Mouse (Mus musculus) kidney, embryonic 15.5 days (tissue): ENCODE data around the gene Mettl25. TPM values are rescaled to one million over a fixed set of nuclear protein-coding genes. Genes with fewer than 3 reads are reported as not detected.

ENCODE experiments used
- ATAC-seq: fragments of 200-750 bp; cut with Nextera tagmentation; replicated peaks from 2 replicates; pipeline ENCODE4 v1.8.0; 2017; ENCODE audit warnings: moderate TSS enrichment; ENCODE audit not compliant: low FRiP score
- H3K27ac ChIP-seq: fragments of 300-500 bp; sonication (generic); 2 replicates; pipeline ENCODE4 v1.5.1; 2015; ENCODE audit warnings: mild to moderate bottlenecking, inconsistent platforms
- H3K27me3 ChIP-seq: fragments of 300-500 bp; sonication (generic); 2 replicates; pipeline ENCODE4 v1.6.1; 2015; ENCODE audit warnings: inconsistent platforms
- H3K36me3 ChIP-seq: fragments of 300-500 bp; sonication (generic); 2 replicates; pipeline ENCODE4 v1.6.1; 2015; ENCODE audit warnings: inconsistent platforms
- H3K4me1 ChIP-seq: fragments of 300-500 bp; sonication (generic); 2 replicates; pipeline ENCODE4 v1.6.1; 2015; ENCODE audit warnings: inconsistent platforms
- H3K4me2 ChIP-seq: fragments of 300-500 bp; sonication (generic); 2 replicates; pipeline ENCODE4 v1.6.1; 2015; ENCODE audit warnings: moderate library complexity, mild to moderate bottlenecking, inconsistent platforms
- H3K4me3 ChIP-seq: fragments of 300-500 bp; sonication (generic); replicated peaks from 2 replicates; pipeline ENCODE4 v1.5.1; 2015; ENCODE audit warnings: mild to moderate bottlenecking, inconsistent platforms
- H3K9ac ChIP-seq: fragments of 300-500 bp; sonication (generic); 2 replicates; pipeline ENCODE4 v1.6.1; 2015; ENCODE audit warnings: mild to moderate bottlenecking, inconsistent platforms
- H3K9me3 ChIP-seq: fragments of 300-500 bp; sonication (generic); replicated peaks from 2 replicates; pipeline ENCODE4 v1.6.1; 2016; ENCODE audit warnings: inconsistent platforms
- WGBS: fragments of 180-500 bp; shearing (Covaris S2); methylation state at CpG from one replicate; pipeline ENCODE4 v1.1.7; 2015; ENCODE audit warnings: mixed read lengths; 5-methylcytosine and 5-hydroxymethylcytosine counted together
- polyA plus RNA-seq: library from polyadenylated mRNA; unstranded; fragments of >200 nt; fragmentation: Nextera tagmentation; extraction: Ambion mirVana; gene quantifications from 2 replicates; pipeline ENCODE4 v1.2.1, GENCODE M21; 2015

Mettl25 gene
- polyA plus RNA-seq, 1 experiment from 2014 or later: 13.1 TPM

GRCm38 (mm10) chr10:105738942-105739341, 102.2 kb downstream of the Mettl25 start:
- Histone ChIP-seq H3K9ac (no peak overlapping the region), H3K4me1 (0 out of 2 replicates have a peak, but pooled peaks cover 4% of the 10 kb centered on the region), H3K4me2 (no peak overlapping the region), H3K9me3 (no peaks in the 10 kb centered on the region), H3K36me3 (no peaks in the 10 kb centered on the region), H3K27ac (no peak overlapping the region), H3K27me3 (no peaks in the 10 kb centered on the region), H3K4me3 (no peak overlapping the region)
- no peak for ATAC-seq
- WGBS: 62% methylated on average over 5 of the region's 5 CpGs

GRCm38 (mm10) chr10:105727798-105728197, 113.4 kb downstream of the Mettl25 start:
- Histone ChIP-seq H3K4me1 (no peaks in the 10 kb centered on the region), H3K27me3 (no peaks in the 10 kb centered on the region), H3K4me2 (no peak overlapping the region), H3K9ac (no peak overlapping the region), H3K9me3 (no peaks in the 10 kb centered on the region), H3K27ac (no peak overlapping the region), H3K4me3 (no peak overlapping the region), H3K36me3 (no peaks in the 10 kb centered on the region)
- no peak for ATAC-seq
- 85% methylated on average over 2 of the region's 2 CpGs for WGBS

- Histone ChIP-seq H3K27me3 (no peaks in the 10 kb centered on the region), H3K4me1 (no peaks in the 10 kb centered on the region), H3K4me2 (no peak overlapping the region), H3K9me3 (no peaks in the 10 kb centered on the region), H3K27ac (no peak overlapping the region), H3K36me3 (no peaks in the 10 kb centered on the region), H3K4me3 (no peak overlapping the region), H3K9ac (no peak overlapping the region)
- 77% methylated on average over 6 of the region's 6 CpGs for WGBS
- ATAC-seq: no peak
Measured at GRCm38 (mm10) chr10:105727353-105727752, 113.8 kb downstream of the Mettl25 start.

- WGBS: 9% methylated on average over 6 of the region's 6 CpGs
- Histone ChIP-seq H3K9me3 (no peaks in the 10 kb centered on the region), H3K27me3 (no peaks in the 10 kb centered on the region; the same call in 1 of the 2 replicates), H3K36me3 (no peaks in the 10 kb centered on the region), H3K9ac (no peak overlapping the region), H3K4me3 (no peak overlapping the region), H3K4me2 (no peak overlapping the region), H3K4me1 (0 out of 2 replicates have a peak, but pooled peaks cover 3% of the 10 kb centered on the region), H3K27ac (no peak overlapping the region)
- no peak for ATAC-seq
Measured at GRCm38 (mm10) chr10:105714844-105715243, 126.3 kb downstream of the Mettl25 start.

GRCm38 (mm10) chr10:105714366-105714765, 126.8 kb downstream of the Mettl25 start:
- H3K27me3 ChIP-seq: no peaks in the 10 kb centered on the region
- H3K9ac ChIP-seq: no peak overlapping the region
- no peak overlapping the region for H3K27ac ChIP-seq
- 43% methylated on average over 4 of the region's 4 CpGs for WGBS
- no peak overlapping the region for H3K4me2 ChIP-seq
- 0 out of 2 replicates have a peak, but pooled peaks cover 3% of the 10 kb centered on the region for H3K4me1 ChIP-seq
- H3K4me3 ChIP-seq: no peak overlapping the region
- no peak for ATAC-seq
- H3K9me3 ChIP-seq: no peaks in the 10 kb centered on the region
- H3K36me3 ChIP-seq: no peaks in the 10 kb centered on the region

- no peak overlapping the region for H3K4me3 ChIP-seq
- no peaks in the 10 kb centered on the region for H3K36me3 ChIP-seq
- 77% methylated on average over 5 of the region's 5 CpGs for WGBS
- H3K9ac ChIP-seq: no peak overlapping the region
- H3K9me3 ChIP-seq: no peaks in the 10 kb centered on the region
- H3K4me2 ChIP-seq: no peak overlapping the region
- no peaks in the 10 kb centered on the region for H3K27me3 ChIP-seq
- 0 out of 2 replicates have a peak, but pooled peaks cover 3% of the 10 kb centered on the region for H3K4me1 ChIP-seq
- no peak for ATAC-seq
- H3K27ac ChIP-seq: no peak overlapping the region
Measured at GRCm38 (mm10) chr10:105713222-105713621, 128.0 kb downstream of the Mettl25 start.

Other genes starting within 250 kb of the Mettl25 start
- 60.9 and 62.4 TPM in 2 replicates for gene Ccdc59, start 313 bp downstream of the Mettl25 start, polyA plus RNA-seq